Mouse (Mus musculus) liver, postnatal 0 days (tissue): ENCODE measurements around the gene Cbfa2t3.

ENCODE experiments used
- CTCF ChIP-seq: sonication (generic); IDR thresholded peaks from 2 replicates; pipeline ENCODE4 v1.5.1; 2016; ENCODE audit warnings: antibody characterized with exemption, low read depth
- EP300 ChIP-seq: IDR thresholded peaks from 2 replicates; pipeline ENCODE4 v1.6.1; 2016; ENCODE audit warnings: antibody characterized with exemption, low read depth, mild to moderate bottlenecking

DNA sequence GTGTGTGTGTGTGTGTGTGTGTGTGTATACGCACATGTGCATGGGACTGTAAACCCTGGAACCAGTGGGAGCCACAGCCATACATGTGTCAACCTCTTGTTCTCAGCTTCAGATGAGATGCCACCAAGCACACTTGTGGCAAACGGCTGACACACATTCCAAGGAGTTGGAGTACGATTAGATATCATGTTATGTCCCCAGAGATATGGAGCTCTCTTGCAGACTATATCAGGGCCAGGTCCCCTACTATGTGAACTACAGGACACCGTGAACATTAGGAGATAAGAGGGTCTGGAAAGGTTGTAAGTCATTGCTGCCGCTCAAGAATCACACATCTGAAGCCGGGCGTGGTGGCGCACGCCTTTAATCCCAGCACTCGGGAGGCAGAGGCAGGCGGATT is 16.1 kb downstream of the Cbfa2t3 start:
- TF ChIP-seq CTCF (no peak), EP300 (peak; percentile 96)
